Mouse (Mus musculus) mouse embryonic stem cell (cell line): ENCODE measurements around the gene Spsb3.

Source experiments
- in situ Hi-C, 2 experiments: fragments of 300-500 bp; cut with MboI; formaldehyde crosslinking; loops; 1 replicate in 1 of 2; 3 replicates in 1 of 2; pipeline ENCODE4 v1.14.3; 2019 to 2020; ENCODE audit warnings: low sequenced_read_pairs in 2 of 2, low pct_unique_long_range_greater_than_20kb in 1 of 2, mixed read lengths in 1 of 2; ENCODE audit not compliant: unreplicated experiment in 1 of 2

The Spsb3 gene

GRCm38 (mm10) chr17:24865776-24866175 lies 20.7 kb upstream of the Spsb3 start, which contains the start of gene Igfals:
Gene Igfals (plus strand): TSS chr17:24865997.
- in situ Hi-C loops = no loop called here

DNA sequence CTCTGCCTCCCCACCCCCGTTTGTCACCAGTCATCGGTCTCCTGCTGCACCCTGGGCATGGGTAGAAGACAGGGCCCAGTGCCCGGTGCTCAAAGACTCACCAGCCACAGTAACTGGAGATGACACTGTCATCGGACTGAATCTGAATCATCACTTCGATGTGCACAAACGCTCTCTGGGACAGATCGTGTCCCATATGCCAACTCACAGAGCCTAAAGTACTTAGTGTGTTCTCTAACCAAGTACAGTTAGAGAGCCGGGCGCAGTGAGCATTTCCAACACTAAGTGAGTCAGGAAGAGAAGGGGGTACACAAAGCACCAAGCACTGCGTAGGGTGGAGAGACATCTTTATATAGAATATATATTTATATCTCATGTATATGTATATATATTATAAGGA lies 18.5 kb upstream of the Spsb3 start:
- in situ Hi-C loops = no loop called here

DNA sequence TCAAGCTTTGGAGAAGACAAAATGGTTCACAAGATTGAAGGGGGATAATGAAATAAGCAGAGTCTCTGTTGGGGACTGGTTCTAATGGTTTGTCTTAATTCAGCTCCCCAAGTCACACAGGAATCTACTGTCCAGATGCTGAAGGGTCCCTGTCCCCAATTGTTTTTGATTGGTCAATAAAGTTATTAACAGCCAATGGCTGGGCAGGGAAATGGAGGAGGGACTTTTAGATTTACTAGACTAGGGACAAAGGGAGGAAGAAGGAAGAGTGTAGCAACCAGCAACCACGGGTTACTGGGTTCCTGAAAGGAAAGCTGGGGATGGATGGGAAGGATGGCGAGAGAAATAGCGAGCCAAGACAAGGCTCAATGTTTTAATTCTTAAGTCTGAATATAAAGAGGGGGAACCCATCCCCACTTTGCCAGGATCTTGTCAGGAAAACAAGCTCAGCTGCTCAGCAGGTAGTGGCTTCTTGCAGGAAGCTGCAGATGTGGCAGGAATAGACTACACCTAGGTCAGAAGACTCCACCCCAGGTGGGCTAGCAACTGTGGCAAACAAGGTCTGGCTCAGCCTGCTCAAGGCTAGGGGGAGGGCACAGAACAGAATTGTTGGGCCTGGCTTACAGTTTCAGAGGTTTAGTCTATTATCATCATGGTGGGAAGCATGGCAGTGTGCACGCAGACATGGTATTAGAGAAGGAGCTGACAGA lies 12.6 kb upstream of the Spsb3 start:
- in situ Hi-C loops = no loop called here

GRCm38 (mm10) chr17:24874405-24874745 lies 12.1 kb upstream of the Spsb3 start:
- in situ Hi-C loops = no loop called here

GRCm38 (mm10) chr17:24874989-24875388 lies 11.5 kb upstream of the Spsb3 start:
- in situ Hi-C loops = no loop called here

GRCm38 (mm10) chr17:24877336-24878116 lies 8.9 kb upstream of the Spsb3 start:
- in situ Hi-C loops = no loop called here

DNA sequence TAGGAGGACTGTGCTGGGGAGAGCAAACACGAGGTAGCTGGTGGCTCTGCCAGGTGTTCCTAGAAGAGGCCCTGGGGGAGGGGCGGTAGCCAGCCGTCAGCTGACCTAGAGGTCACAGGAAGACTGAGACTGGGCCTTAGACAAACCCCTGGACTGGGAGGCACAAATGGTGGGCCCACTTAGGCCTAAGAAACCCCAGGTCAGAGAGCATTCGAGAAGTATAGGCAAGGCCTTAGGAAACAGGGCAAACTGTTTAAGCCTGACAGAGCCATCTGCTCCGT lies 8.4 kb upstream of the Spsb3 start:
- in situ Hi-C loops = no loop called here

- in situ Hi-C loops = no loop called here
Observed at GRCm38 (mm10) chr17:24878531-24878930, 7.9 kb upstream of the Spsb3 start.

- in situ Hi-C loops = no loop called here
Observed at GRCm38 (mm10) chr17:24881738-24882440, 4.6 kb upstream of the Spsb3 start.

DNA sequence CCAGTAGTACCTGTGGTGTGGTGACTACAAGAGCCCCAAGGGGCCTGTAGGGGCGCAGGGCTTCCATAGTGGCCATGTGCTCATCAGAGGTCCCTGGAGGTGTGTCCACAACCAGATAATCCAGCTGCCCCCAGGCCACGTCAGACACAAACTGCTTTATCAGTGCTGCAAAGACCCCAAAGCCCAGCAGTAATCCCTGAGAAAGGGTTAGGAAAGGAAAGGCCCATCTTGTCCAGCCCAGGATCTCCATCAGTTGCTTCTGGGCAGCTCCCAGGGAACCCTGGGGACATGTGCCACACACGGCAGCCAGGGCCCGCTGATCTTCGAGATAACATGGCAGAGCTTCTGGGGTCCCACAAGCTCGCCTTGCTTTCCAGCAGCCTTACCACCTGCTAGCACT lies 2.1 kb upstream of the Spsb3 start:
- in situ Hi-C loops = no loop called here

DNA sequence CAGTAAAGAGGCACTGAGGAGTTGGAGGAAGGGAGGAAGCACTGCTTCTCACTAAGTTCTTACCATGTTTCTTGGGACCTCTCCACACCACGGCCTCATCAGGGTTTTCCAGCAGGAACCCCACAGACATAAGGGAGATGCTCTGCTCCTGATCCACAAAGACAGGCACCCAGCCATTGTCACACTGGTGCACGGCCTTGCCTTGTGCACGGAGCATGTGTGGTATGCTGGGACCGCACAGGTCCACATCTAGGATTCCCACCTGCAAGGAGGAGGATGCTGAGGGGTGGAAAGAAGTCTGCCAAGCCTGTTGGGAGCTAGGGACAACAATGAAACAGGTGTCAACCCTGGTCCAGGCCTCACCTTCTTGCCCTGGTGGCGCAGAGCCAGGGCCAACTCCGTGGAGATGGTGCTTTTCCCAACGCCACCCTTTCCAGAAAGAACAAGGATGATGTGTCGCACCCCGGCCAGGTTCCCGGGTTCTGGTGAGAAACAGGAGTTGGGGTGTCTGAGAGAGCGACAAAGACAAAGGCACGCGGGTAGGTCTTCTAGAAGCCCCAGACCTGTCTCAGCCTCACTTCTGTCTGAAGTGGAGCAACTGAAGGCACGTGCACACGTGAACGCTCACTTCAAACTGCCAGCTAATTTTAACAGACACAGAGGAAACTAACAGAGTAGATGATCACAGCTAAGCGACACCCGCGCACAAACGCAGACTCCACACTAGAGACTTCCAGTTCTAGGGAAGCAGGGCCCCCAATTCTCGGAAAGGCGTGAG lies 898 bp upstream of the Spsb3 start:
- in situ Hi-C loops = no loop called here

DNA sequence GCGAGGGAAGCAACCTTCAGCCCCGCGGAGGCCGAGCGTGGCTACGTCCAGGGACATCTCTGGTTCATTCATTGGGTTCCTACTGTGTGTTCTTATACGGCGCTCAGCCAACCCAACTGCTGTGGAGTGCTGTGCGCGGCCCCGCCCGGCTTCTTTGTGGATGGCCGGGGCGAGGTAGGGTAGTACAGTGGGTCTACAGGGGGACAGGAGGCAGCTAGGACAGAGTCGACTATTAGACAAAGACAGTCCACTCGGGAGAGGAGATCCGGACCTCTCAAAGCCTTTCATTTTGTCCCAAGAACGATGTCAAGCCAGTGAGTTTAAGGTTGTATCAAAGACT lies 459 bp downstream of the Spsb3 start:
- in situ Hi-C loops = no loop called here

DNA sequence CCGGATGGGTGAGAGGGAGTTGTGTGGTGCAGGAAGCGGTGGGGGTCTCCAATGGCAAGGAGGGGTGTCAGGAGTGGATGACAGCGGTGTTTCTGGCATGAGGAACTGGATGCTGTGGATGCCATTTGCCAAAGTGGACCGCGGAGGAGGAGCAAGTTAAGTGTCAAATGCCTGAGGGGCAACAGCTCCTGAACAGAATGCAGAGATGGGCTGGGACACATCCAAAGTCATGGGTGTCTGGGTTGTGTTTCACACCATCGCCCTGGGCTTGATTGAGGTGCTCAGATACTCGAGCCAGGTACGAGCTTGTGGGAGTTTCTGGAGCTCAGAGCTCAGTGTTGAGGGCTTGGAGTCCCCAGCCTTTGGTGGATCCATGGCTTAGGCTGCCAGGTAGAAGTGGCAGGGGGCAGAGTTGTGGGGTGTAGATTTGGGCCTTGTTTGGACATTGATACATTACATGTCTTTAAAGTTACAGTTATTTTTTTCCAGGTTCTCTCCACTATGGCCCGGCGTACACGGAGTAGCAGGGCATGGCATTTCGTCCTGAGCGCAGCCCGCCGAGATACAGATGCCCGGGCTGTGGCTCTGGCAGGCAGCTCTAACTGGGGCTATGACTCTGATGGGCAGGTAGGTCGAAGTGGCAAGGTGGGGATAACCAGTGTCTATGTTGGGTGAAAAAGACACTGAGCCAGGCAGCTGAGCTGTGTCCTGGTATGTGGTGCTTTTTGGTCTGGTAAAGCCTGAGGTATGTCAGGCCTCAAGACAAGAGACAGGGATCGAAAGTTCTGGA lies 1.0 kb downstream of the Spsb3 start:
- in situ Hi-C loops = no loop called here

- in situ Hi-C loops = no loop called here
Observed at GRCm38 (mm10) chr17:24888862-24889261, 2.4 kb downstream of the Spsb3 start.

GRCm38 (mm10) chr17:24890151-24891092 lies 4.0 kb downstream of the Spsb3 start:
- in situ Hi-C loops = no loop called here

- in situ Hi-C loops = no loop called here
Observed at GRCm38 (mm10) chr17:24891321-24891720, 4.9 kb downstream of the Spsb3 start.

DNA sequence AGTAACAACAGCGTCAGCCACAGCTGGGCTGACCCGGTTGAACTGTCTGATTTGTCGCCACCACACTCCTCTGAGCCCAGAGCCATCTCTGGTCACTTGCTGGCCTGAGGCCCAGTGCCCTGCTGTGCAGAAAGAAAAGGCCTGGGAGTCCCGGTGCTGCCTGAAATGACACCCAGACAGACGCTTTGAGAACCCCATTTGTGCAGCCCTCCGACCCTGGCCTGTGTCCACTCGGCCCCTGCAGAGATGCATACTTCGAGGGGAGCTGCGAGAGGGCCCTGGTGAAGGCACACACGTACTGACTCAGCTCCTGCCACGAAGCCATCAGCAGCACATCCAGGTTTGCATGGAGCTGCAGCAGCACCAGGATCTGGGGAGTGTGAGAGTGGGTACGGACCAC lies 6.3 kb downstream of the Spsb3 start:
- in situ Hi-C loops = no loop called here
